Mouse (Mus musculus) limb, embryonic 13.5 days (tissue): ENCODE results near the gene Ywhag. TPM values are rescaled to one million over a fixed set of nuclear protein-coding genes. Genes with fewer than 3 reads are reported as not detected.

Source experiments
- ATAC-seq: fragments of 200-750 bp; cut with Nextera tagmentation; 2 replicates; pipeline ENCODE4 v1.8.0; 2017; ENCODE audit warnings: low read depth, moderate number of reproducible peaks, moderate TSS enrichment; ENCODE audit not compliant: low FRiP score
- H3K27ac ChIP-seq: fragments of 300-500 bp; sonication (generic); 2 replicates; pipeline ENCODE4 v1.5.1; 2015; ENCODE audit warnings: inconsistent platforms, mild to moderate bottlenecking, moderate library complexity
- H3K27me3 ChIP-seq: fragments of 300-500 bp; sonication (generic); 2 replicates; pipeline ENCODE4 v1.6.1; 2015; ENCODE audit warnings: mild to moderate bottlenecking, inconsistent platforms
- H3K36me3 ChIP-seq: fragments of 300-500 bp; sonication (generic); 2 replicates; pipeline ENCODE4 v1.6.1; 2015; ENCODE audit warnings: inconsistent platforms, mild to moderate bottlenecking, moderate library complexity
- H3K4me1 ChIP-seq: fragments of 300-500 bp; sonication (generic); 2 replicates; pipeline ENCODE4 v1.6.1; 2015; ENCODE audit warnings: inconsistent platforms
- H3K4me2 ChIP-seq: fragments of 300-500 bp; sonication (generic); replicated peaks from 2 replicates; pipeline ENCODE4 v1.6.1; 2015; ENCODE audit warnings: inconsistent platforms, mild to moderate bottlenecking, moderate library complexity
- H3K4me3 ChIP-seq: fragments of 300-500 bp; sonication (generic); 2 replicates; pipeline ENCODE4 v1.5.1; 2015; ENCODE audit warnings: moderate library complexity, mild to moderate bottlenecking, inconsistent platforms
- H3K9ac ChIP-seq: fragments of 300-500 bp; sonication (generic); 2 replicates; pipeline ENCODE4 v1.6.1; 2015; ENCODE audit warnings: mild to moderate bottlenecking, inconsistent platforms
- H3K9me3 ChIP-seq: fragments of 300-500 bp; sonication (generic); 2 replicates; pipeline ENCODE4 v1.6.1; 2016; ENCODE audit warnings: inconsistent platforms
- WGBS: fragments of 180-500 bp; shearing (Covaris S2); methylation state at CpG from one replicate; pipeline ENCODE4 v1.1.7; 2015; 5-methylcytosine and 5-hydroxymethylcytosine counted together
- polyA plus RNA-seq: library from polyadenylated mRNA; unstranded; fragments of >200 nt; fragmentation: Nextera tagmentation; extraction: Ambion mirVana; gene quantifications from 2 replicates; pipeline ENCODE4 v1.2.1, GENCODE M21; 2015

Ywhag gene
- 155 and 168 TPM in 2 replicates for polyA plus RNA-seq

DNA sequence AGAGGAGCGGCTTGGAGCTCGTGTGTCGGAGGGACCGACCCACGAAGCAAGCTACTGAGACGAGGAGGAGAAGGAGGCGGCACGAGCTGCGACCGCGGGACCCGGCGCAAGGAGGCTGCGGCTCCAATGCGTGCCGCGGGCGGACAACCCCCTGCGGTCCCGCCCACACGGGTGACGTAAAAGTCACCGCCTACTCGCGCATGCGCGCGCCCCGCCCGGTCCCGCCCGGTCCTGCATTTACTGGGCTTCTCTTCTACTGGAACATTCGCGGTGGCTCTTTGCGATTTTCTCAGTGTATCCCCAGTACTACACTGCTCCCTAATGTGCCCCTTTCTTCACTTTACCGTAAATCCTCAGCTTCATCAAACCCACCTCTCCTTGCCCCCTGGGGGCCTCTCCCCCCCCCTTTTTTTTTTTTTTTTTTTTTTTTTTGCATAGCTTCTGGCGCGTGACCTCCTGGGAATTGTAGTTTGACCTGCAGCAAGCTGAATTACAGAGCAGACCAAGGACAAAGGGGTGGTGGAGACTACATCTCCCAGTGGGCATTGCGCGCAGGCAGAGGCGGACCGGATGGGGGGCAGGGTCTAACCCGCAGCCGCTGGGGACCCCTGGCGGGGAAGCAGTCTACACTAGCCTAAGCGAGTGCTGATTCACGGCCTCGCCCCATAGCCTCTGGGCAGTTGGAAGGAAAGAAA lies at the start of gene Ywhag:
Gene Ywhag, minus strand, starts transcription at position 136 of the 695 bp plus-strand sequence.
- Histone ChIP-seq H3K9ac (peak within 1 kb of the TSS; percentile 88), H3K9me3 (no peaks in the 10 kb centered on the region), H3K27me3 (no peaks in the 10 kb centered on the region), H3K4me2 (peak within 1 kb of the TSS; percentile 69), H3K4me1 (peaks cover 27% of the 10 kb centered on the region), H3K4me3 (peak within 1 kb of the TSS; percentile 92), H3K27ac (peak within 1 kb of the TSS; percentile 95), H3K36me3 (peaks cover 24% of the 10 kb centered on the region)
- ATAC-seq, result peak; percentile 97
- under 1% methylated on average over 48 of the region's 48 CpGs for WGBS

DNA sequence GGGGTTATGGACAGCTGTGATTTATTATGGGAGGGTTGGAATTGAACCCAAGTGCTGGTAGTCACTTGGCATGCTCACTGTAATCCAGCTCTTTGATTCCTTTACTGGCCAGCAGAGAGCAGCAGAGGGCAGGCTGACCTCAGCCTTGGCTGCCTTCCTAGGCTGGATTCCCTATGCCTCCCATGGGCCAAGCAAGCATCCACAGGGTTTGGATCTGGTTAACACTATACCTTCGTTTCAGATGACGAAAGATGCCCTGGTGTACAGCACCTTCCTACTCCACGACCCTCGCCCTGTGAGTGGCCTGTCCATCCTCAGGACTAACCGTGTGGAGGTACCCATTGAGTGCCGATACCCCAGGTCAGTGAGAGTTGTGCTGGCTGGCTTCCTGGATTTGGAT lies 48.0 kb upstream of the Ywhag start:
- WGBS, result 32% methylated on average over 6 of the region's 6 CpGs
- peaks cover 3% of the 10 kb centered on the region; the same call in 1 of the 2 replicates for H3K9me3 ChIP-seq
- H3K36me3 ChIP-seq, result no peaks in the 10 kb centered on the region
- H3K4me3 ChIP-seq, result no peak overlapping the region
- H3K27me3 ChIP-seq, result no peaks in the 10 kb centered on the region
- peak overlapping the region; percentile 14; the same call in 1 of the 2 replicates for H3K4me2 ChIP-seq
- no peak; the same call in 1 of the 2 replicates for ATAC-seq
- H3K27ac ChIP-seq, result no peak overlapping the region
- H3K4me1 ChIP-seq, result peaks cover 3% of the 10 kb centered on the region; the same call in 1 of the 2 replicates
- H3K9ac ChIP-seq, result no peak overlapping the region

DNA sequence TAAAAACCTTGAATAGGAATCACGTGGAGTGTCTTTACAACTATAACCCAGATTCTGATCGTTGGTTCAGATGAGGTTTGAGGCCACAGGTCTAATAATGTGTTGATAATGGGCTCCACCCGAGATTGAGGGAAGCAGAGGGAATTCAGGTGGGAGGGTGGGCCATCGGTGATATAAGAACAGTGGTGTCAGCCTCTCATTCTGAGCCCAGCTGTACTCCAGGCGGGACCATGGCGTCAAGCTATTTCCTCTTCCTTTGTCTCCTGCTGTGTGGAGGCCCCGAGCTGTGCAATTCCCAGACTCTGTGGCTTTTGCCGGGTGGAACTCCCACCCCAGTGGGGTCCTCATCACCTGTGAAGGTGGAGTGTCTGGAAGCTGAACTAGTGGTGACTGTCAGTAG lies 45.5 kb upstream of the Ywhag start, which contains the start of gene Zp3:
Gene Zp3, plus strand, starts transcription at position 196 of the 400 bp plus-strand sequence.
- no peaks in the 10 kb centered on the region for H3K27me3 ChIP-seq
- no peak within 1 kb of the TSS for H3K4me2 ChIP-seq
- H3K36me3 ChIP-seq, result no peaks in the 10 kb centered on the region
- no peak within 1 kb of the TSS for H3K4me3 ChIP-seq
- no peak for ATAC-seq
- no peak within 1 kb of the TSS for H3K9ac ChIP-seq
- H3K4me1 ChIP-seq, result peaks cover 3% of the 10 kb centered on the region; the same call in 1 of the 2 replicates
- 63% methylated on average over 8 of the region's 8 CpGs for WGBS
- H3K27ac ChIP-seq, result no peak within 1 kb of the TSS
- H3K9me3 ChIP-seq, result peaks cover 3% of the 10 kb centered on the region; the same call in 1 of the 2 replicates

DNA sequence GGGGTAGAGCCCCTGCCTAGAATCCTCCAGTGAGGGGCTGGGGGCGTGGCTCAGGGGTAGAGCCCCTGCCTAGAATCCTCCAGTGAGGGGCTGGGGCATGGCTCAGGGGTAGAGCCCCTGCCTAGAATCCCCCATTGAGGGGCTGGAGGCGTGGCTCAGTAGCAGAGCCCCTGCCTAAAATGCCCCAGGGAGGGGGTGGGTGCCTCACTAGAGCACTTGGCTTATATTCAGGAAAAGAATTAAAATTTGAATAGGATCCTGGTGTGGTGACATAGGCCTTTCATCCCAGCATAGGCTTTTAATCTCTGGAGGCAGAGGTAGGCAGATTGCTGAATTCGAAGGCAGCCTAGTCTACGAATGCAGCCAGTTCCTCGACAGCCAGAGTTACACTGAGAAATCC lies 45.0 kb upstream of the Ywhag start:
- Histone ChIP-seq H3K4me2 (no peak overlapping the region), H3K9me3 (peaks cover 3% of the 10 kb centered on the region; the same call in 1 of the 2 replicates), H3K27ac (no peak overlapping the region), H3K27me3 (no peaks in the 10 kb centered on the region), H3K4me3 (no peak overlapping the region), H3K36me3 (no peaks in the 10 kb centered on the region), H3K4me1 (peaks cover 5% of the 10 kb centered on the region), H3K9ac (no peak overlapping the region)
- no peak for ATAC-seq
- 84% methylated on average over 5 of the region's 5 CpGs for WGBS

DNA sequence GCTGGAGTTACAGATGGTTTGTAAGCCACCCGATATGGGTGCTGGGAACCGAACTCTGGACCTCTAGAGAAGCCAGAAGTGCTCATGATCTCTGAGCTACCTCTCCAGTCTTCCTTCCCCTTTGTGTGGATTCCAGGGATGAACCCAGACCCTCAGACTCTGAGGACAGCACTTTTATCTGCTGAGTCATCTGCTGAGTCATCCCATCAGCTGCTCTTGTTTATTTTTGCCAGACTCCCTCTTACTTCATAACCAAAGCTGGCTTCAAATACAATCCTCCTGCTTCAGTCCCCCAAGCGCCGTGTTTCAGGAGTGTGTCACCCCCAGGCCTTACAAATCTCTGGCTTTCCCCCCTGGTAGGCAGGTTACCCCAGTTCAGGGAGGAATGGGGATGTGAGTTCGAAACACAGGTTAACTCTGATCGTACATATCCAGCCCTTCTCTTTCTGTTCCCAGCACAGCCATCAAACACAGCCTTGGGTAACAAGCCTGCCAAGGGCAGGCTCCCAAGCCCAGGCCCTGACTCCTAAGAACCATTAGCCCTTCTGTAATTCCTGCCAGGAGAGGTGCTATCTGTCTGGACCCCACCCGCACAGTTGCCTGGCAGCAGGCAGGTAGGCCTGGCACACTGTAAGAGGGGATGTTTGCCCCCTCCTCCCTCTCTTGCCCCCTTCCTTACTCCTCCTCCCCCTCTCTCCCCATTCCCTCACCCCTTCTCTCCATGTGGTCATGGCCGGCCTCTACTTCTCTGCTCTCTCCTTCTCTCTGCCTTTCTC lies 41.7 kb upstream of the Ywhag start:
- no peak overlapping the region for H3K9ac ChIP-seq
- H3K4me2 ChIP-seq, result no peak overlapping the region
- H3K36me3 ChIP-seq, result no peaks in the 10 kb centered on the region
- WGBS, result 92% methylated on average over 8 of the region's 8 CpGs
- H3K9me3 ChIP-seq, result peaks cover 3% of the 10 kb centered on the region; the same call in 1 of the 2 replicates
- peaks cover 4% of the 10 kb centered on the region for H3K4me1 ChIP-seq
- no peak overlapping the region for H3K27ac ChIP-seq
- H3K27me3 ChIP-seq, result no peaks in the 10 kb centered on the region
- H3K4me3 ChIP-seq, result no peak overlapping the region
- ATAC-seq, result no peak

DNA sequence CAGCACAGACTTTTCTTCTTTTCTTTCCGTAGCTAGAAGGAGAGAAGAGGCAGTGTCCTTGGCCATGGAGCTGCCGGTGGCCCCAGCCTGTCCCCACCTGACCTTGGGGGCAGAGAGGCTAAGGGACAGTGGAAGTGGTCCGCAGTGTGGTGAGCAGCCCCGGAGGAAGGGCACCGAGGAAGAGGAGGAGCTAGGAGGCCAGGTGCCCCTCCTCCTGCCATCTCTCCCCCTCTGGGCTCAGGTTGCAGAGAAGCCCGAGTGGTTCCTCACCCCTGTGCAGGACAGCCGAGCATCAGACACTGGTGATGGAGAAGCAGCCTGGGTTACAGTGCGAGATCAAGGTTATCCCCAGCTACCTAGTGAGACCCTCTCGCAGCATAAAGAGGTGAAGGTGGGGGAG lies 39.9 kb upstream of the Ywhag start, which contains the start of gene Ssc4d:
Gene Ssc4d, minus strand, starts transcription at position 167 of the 400 bp plus-strand sequence.
- no peaks in the 10 kb centered on the region for H3K27me3 ChIP-seq
- H3K9ac ChIP-seq, result 0 out of 2 replicates have a peak within 1 kb of the TSS, but pooled peaks have one; percentile 43
- ATAC-seq, result no peak
- WGBS, result 11% methylated on average over 9 of the region's 9 CpGs
- peak within 1 kb of the TSS; percentile 49 for H3K4me2 ChIP-seq
- peaks cover 2% of the 10 kb centered on the region; the same call in 1 of the 2 replicates for H3K9me3 ChIP-seq
- no peaks in the 10 kb centered on the region for H3K36me3 ChIP-seq
- H3K4me3 ChIP-seq, result peak within 1 kb of the TSS; percentile 30
- peaks cover 4% of the 10 kb centered on the region for H3K4me1 ChIP-seq
- no peak within 1 kb of the TSS for H3K27ac ChIP-seq

DNA sequence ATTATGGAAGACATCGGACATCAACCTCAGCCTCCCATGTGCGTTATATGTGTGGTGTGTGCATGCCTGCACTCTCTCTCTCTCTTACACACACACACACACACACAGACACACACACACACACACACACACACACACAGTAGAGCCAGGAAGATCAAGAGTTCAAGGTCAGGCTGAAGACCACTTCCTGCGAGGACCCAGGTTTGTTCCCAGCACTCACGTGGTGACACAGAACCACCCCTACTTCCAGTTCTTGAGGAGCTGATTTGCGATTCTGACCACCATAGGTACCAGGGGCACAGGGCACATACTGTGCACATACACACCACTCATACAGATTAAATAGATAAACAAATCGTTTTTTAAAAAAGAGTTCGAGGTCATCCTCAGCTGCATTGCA lies 37.5 kb upstream of the Ywhag start:
- Histone ChIP-seq H3K9me3 (no peaks in the 10 kb centered on the region), H3K9ac (no peak overlapping the region), H3K4me2 (no peak overlapping the region), H3K27me3 (no peaks in the 10 kb centered on the region), H3K4me1 (peaks cover 4% of the 10 kb centered on the region), H3K36me3 (no peaks in the 10 kb centered on the region), H3K4me3 (no peak overlapping the region), H3K27ac (no peak overlapping the region)
- no peak for ATAC-seq
- WGBS, result 89% methylated on average over 7 of the region's 7 CpGs

DNA sequence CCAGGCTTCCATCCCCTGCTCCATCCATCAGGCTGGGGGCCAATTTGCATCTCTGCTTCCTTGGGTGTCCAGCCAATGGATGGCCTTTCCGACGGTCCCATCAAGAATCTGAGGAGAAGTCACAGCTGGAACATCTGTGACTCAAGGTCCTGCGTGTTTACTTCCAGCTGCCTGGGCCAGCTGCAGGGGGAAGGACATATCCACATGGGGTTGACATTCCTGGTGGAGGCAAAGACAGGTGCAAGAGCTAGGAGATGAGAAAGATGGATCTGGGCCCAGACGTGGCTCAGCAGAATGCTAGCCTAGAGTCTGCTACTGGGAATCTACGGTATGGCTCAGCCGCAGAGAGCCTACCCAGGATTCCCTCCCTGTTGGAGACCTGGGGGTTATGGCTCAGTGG lies 35.8 kb upstream of the Ywhag start:
- H3K27me3 ChIP-seq, result no peaks in the 10 kb centered on the region
- H3K4me1 ChIP-seq, result peaks cover 9% of the 10 kb centered on the region
- H3K36me3 ChIP-seq, result no peaks in the 10 kb centered on the region
- no peaks in the 10 kb centered on the region for H3K9me3 ChIP-seq
- no peak overlapping the region for H3K4me3 ChIP-seq
- no peak overlapping the region for H3K4me2 ChIP-seq
- ATAC-seq, result no peak
- no peak overlapping the region for H3K27ac ChIP-seq
- no peak overlapping the region for H3K9ac ChIP-seq
- 74% methylated on average over 6 of the region's 6 CpGs for WGBS

DNA sequence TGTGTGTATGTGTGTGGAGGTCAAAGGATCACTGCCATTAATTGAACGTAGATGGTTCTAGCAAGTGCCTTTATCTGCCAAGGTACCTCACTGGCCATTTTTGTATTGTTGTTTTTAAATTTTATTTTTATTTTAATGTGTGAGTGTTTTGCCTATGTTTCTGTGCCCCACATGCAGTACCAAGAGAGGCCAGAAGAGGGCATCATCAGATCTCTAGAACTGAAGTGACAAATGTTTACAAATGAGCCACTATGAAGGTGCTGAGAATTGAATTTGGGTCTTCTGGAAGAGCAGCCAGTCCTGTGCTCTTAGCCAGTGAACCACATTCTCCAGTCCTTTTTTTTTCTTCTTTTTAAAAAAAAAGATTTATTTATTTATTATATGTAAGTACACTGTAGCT lies 34.4 kb upstream of the Ywhag start:
- no peak for ATAC-seq
- Histone ChIP-seq H3K27ac (no peak overlapping the region), H3K36me3 (no peaks in the 10 kb centered on the region), H3K27me3 (no peaks in the 10 kb centered on the region), H3K4me1 (peaks cover 10% of the 10 kb centered on the region), H3K4me2 (no peak overlapping the region), H3K4me3 (no peak overlapping the region), H3K9me3 (no peaks in the 10 kb centered on the region), H3K9ac (no peak overlapping the region)
- 47% methylated on average over 1 of the region's 1 CpGs for WGBS

DNA sequence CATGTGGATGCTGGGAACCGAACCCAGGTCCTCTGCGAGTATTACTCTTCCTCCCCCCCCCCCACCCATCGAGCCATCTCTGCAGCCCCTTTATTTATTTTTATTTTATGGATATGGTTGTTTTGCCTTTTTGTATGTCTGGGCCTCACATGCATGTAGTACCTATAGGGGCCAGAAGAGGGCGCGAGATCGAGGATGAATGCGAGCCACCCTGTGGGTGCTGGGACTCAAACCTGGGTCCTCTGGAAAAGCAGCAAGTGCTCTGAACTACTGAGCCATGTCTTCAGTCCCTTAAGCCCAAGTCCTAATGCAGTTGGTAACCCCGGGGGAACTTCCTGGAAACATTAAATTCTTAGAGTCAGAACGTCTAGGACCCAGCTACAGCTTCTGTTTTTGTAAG lies 32.5 kb upstream of the Ywhag start:
- Histone ChIP-seq H3K9me3 (no peaks in the 10 kb centered on the region), H3K27me3 (no peaks in the 10 kb centered on the region), H3K4me3 (no peak overlapping the region), H3K4me2 (no peak overlapping the region), H3K9ac (no peak overlapping the region), H3K27ac (no peak overlapping the region), H3K4me1 (peaks cover 16% of the 10 kb centered on the region), H3K36me3 (no peaks in the 10 kb centered on the region)
- WGBS, result 67% methylated on average over 9 of the region's 9 CpGs
- ATAC-seq, result no peak

DNA sequence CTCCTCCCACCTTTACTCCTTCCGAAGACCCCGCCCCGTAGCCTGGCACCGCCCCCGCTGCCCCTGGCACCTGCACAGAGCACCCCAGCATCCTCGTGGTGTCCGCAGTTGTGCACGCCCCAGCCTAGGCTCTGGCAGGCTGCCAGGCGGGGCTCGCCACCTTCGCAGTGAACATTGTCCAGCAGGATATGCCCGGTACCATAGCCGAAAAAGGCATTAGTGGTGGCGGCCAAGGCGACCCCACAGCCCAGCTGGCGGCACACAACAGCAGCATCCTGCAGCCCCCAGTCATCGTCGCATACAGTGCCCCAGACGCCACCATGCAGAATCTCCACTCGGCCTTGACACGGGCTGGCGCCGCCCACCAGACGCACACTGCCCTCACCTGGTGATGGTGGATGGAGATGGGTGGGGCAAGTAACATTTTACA lies 31.1 kb upstream of the Ywhag start:
- WGBS, result 8% methylated on average over 24 of the region's 24 CpGs
- peak overlapping the region; percentile 4; the same call in 1 of the 2 replicates for H3K9ac ChIP-seq

DNA sequence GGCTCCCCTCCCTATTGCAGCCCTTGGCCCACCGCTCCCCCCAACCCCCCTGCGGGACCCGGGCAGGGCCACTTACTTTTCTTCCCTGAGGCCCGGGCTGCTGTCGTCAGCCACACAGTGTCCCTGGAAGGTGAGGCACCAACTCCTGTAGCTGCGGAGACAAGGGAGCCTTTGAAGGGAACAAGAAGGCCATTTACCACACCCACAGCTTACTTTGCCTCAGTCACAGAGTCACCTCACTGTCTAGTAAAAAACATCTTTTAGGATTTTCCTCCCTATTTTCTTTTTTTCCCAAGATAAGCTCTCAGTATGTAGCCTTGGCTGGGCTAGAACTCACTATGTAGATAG lies 28.8 kb upstream of the Ywhag start:
- WGBS, result 4% methylated on average over 6 of the region's 6 CpGs
- peak overlapping the region; percentile 92 for H3K4me2 ChIP-seq
- H3K36me3 ChIP-seq, result no peaks in the 10 kb centered on the region
- H3K4me3 ChIP-seq, result peak overlapping the region; percentile 67
- ATAC-seq, result no peak
- H3K9me3 ChIP-seq, result no peaks in the 10 kb centered on the region
- peak overlapping the region; percentile 93 for H3K9ac ChIP-seq
- H3K4me1 ChIP-seq, result peaks cover 26% of the 10 kb centered on the region
- no peaks in the 10 kb centered on the region for H3K27me3 ChIP-seq
- peak overlapping the region; percentile 97 for H3K27ac ChIP-seq

More for the DNA sequence above, 31.1 kb upstream of the Ywhag start:
- Histone ChIP-seq H3K4me1 (peaks cover 24% of the 10 kb centered on the region), H3K27ac (no peak overlapping the region), H3K4me3 (peak overlapping the region; percentile 19; the same call in 1 of the 2 replicates), H3K4me2 (peak overlapping the region; percentile 56), H3K9me3 (no peaks in the 10 kb centered on the region), H3K27me3 (no peaks in the 10 kb centered on the region), H3K36me3 (no peaks in the 10 kb centered on the region)
- no peak for ATAC-seq
